Mouse (Mus musculus): ENCODE measurements around the gene Alox15.

DNA sequence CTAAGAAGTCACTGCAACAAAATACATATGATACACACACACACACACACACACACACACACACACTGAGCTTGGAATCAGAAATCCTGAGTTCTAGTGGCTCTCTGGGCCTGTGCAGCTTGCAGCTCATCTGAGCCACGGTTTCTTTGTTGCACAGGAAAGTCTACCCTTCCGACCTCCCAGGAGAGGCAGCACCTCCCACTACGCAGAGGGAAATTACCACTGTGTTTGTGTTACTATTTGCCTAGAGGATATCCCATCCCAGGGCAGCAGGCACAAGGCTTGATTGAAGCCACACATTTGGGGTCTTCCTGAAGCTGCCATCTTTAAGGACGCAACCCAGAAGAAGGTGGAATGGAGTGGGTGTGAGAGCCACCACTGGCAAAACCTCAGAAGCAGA lies 54.4 kb downstream of the Alox15 start:
- TF ChIP-seq CTCF (IDR thresholded peaks at IDR 0.05; ENCODE audit: low read depth) (no peak), EP300 (IDR thresholded peaks at IDR 0.05; ENCODE audit: low read depth) (no peak)
